Mouse (Mus musculus) forebrain, postnatal 0 days (tissue): ENCODE measurements at regions not wholly inside any gene's neighbourhood (a gene's known extent, or its start where the extent isn't known, plus 50 kb on each side); places are given as distances from the start of the nearest gene placed in this dataset.

ENCODE experiments used
- ATAC-seq: fragments of 200-750 bp; cut with Nextera tagmentation; 2 replicates; pipeline ENCODE4 v1.8.0; 2017; ENCODE audit warnings: mild to moderate bottlenecking, moderate library complexity
- DNase-seq: peaks from one replicate; pipeline ENCODE4 v3.0.0-alpha.2; 2015
- H3K27ac ChIP-seq: fragments of 300-500 bp; sonication (generic); 2 replicates; pipeline ENCODE4 v1.5.1; 2014; ENCODE audit warnings: low read depth, mild to moderate bottlenecking, antibody characterized with exemption, low read length, moderate library complexity, mixed read lengths
- H3K27me3 ChIP-seq: fragments of 300-500 bp; sonication (generic); 2 replicates; pipeline ENCODE4 v1.6.1; 2014; ENCODE audit warnings: mild to moderate bottlenecking, low read length, mixed read lengths; ENCODE audit not compliant: insufficient read depth
- H3K36me3 ChIP-seq: fragments of 300-500 bp; sonication (generic); 2 replicates; pipeline ENCODE4 v1.6.1; 2014; ENCODE audit warnings: mild to moderate bottlenecking, moderate library complexity; ENCODE audit not compliant: insufficient read depth
- H3K4me1 ChIP-seq: fragments of 300-500 bp; sonication (generic); 2 replicates; pipeline ENCODE4 v1.6.1; 2014; ENCODE audit warnings: antibody characterized with exemption; ENCODE audit not compliant: insufficient read depth
- H3K4me2 ChIP-seq: fragments of 300-500 bp; sonication (generic); 2 replicates; pipeline ENCODE4 v1.6.1; 2014; ENCODE audit warnings: low read depth, mild to moderate bottlenecking, moderate library complexity
- H3K4me3 ChIP-seq: fragments of 300-500 bp; sonication (generic); 2 replicates; pipeline ENCODE4 v1.5.1; 2014; ENCODE audit warnings: low read depth, low read length, mixed read lengths
- H3K9ac ChIP-seq: fragments of 300-500 bp; sonication (generic); 2 replicates; pipeline ENCODE4 v1.6.1; 2014; ENCODE audit warnings: mild to moderate bottlenecking
- H3K9me3 ChIP-seq: fragments of 300-500 bp; sonication (generic); 2 replicates; pipeline ENCODE4 v1.6.1; 2016; ENCODE audit warnings: low read length
- CTCF ChIP-seq: sonication (generic); IDR thresholded peaks from 2 replicates; pipeline ENCODE4 v1.5.1; 2016; ENCODE audit warnings: antibody characterized with exemption, control low read depth, low read depth
- WGBS: fragments of 180-500 bp; shearing (Covaris S2); extraction: QIAGEN DNeasy Blood & Tissue Kit; methylation state at CpG from one replicate; pipeline ENCODE4 v1.1.7; 2014; 5-methylcytosine and 5-hydroxymethylcytosine counted together

- H3K4me1 ChIP-seq, result no peaks in the 10 kb centered on the region
- H3K9ac ChIP-seq, result no peak overlapping the region
- H3K9me3 ChIP-seq, result no peaks in the 10 kb centered on the region
- no peak overlapping the region for H3K4me3 ChIP-seq
- DNase-seq (no peak), ATAC-seq (no peak)
- no peaks in the 10 kb centered on the region for H3K36me3 ChIP-seq
- no peaks in the 10 kb centered on the region for H3K27me3 ChIP-seq
- no peak for TF ChIP-seq CTCF
- 86% methylated on average over 6 of the region's 6 CpGs for WGBS
- H3K27ac ChIP-seq, result no peak overlapping the region
- no peak overlapping the region for H3K4me2 ChIP-seq
Measured at GRCm38 (mm10) chr7:35898701-35899445, 96.1 kb upstream of the Zfp507 start.

- DNase-seq, result no peak
- Histone ChIP-seq H3K9ac (no peak overlapping the region), H3K27me3 (no peaks in the 10 kb centered on the region), H3K4me2 (no peak overlapping the region), H3K27ac (no peak overlapping the region), H3K4me1 (no peaks in the 10 kb centered on the region), H3K4me3 (no peak overlapping the region), H3K36me3 (no peaks in the 10 kb centered on the region), H3K9me3 (no peaks in the 10 kb centered on the region)
- WGBS, result 29% methylated on average over 2 of the region's 2 CpGs
- ATAC-seq, result no peak
- TF ChIP-seq CTCF, result no peak
Measured at GRCm38 (mm10) chr7:35893292-35893691, 90.5 kb upstream of the Zfp507 start.

GRCm38 (mm10) chr7:35886051-35886450 lies 83.2 kb upstream of the Zfp507 start:
- H3K9me3 ChIP-seq, result no peaks in the 10 kb centered on the region
- H3K36me3 ChIP-seq, result no peaks in the 10 kb centered on the region
- WGBS, result 74% methylated on average over 11 of the region's 11 CpGs
- no peak overlapping the region for H3K4me2 ChIP-seq
- H3K9ac ChIP-seq, result no peak overlapping the region
- ATAC-seq (no peak), DNase-seq (no peak)
- H3K4me3 ChIP-seq, result no peak overlapping the region
- no peaks in the 10 kb centered on the region for H3K27me3 ChIP-seq
- H3K4me1 ChIP-seq, result no peaks in the 10 kb centered on the region
- no peak overlapping the region for H3K27ac ChIP-seq
- no peak for TF ChIP-seq CTCF

GRCm38 (mm10) chr7:35879755-35880304 lies 77.0 kb upstream of the Zfp507 start:
- Histone ChIP-seq H3K4me3 (no peak overlapping the region), H3K4me1 (no peaks in the 10 kb centered on the region), H3K9ac (no peak overlapping the region), H3K36me3 (no peaks in the 10 kb centered on the region), H3K27me3 (no peaks in the 10 kb centered on the region), H3K9me3 (no peaks in the 10 kb centered on the region), H3K4me2 (no peak overlapping the region), H3K27ac (no peak overlapping the region)
- DNase-seq, result peak; percentile 80
- ATAC-seq, result peak; percentile 61; the same call in 1 of the 2 replicates
- peak; percentile 90 for TF ChIP-seq CTCF
- WGBS, result 53% methylated on average over 9 of the region's 9 CpGs

- 61% methylated on average over 7 of the region's 7 CpGs for WGBS
Measured at GRCm38 (mm10) chr7:35878164-35878563, 75.4 kb upstream of the Zfp507 start.

GRCm38 (mm10) chr7:35861049-35861448 lies 58.2 kb upstream of the Zfp507 start:
- no peak overlapping the region for H3K4me2 ChIP-seq
- no peak for ATAC-seq

More at GRCm38 (mm10) chr7:35878164-35878563, 75.4 kb upstream of the Zfp507 start:
- ATAC-seq (peak; percentile 79), DNase-seq (peak; percentile 69)
- no peak for TF ChIP-seq CTCF
- no peaks in the 10 kb centered on the region for H3K36me3 ChIP-seq
- no peak overlapping the region for H3K4me3 ChIP-seq
- H3K27me3 ChIP-seq, result no peaks in the 10 kb centered on the region
- H3K27ac ChIP-seq, result 0 out of 2 replicates have a peak overlapping the region, but pooled peaks have one; percentile 16
- no peaks in the 10 kb centered on the region for H3K9me3 ChIP-seq
- no peak overlapping the region for H3K9ac ChIP-seq
- no peaks in the 10 kb centered on the region for H3K4me1 ChIP-seq
- H3K4me2 ChIP-seq, result no peak overlapping the region

GRCm38 (mm10) chr7:35859601-35860000 lies 56.8 kb upstream of the Zfp507 start:
- no peaks in the 10 kb centered on the region for H3K27me3 ChIP-seq
- DNase-seq, result no peak
- no peak for ATAC-seq
- no peaks in the 10 kb centered on the region for H3K9me3 ChIP-seq
- peak; percentile 43 for TF ChIP-seq CTCF
- H3K27ac ChIP-seq, result no peak overlapping the region
- no peak overlapping the region for H3K4me3 ChIP-seq
- no peak overlapping the region for H3K4me2 ChIP-seq
- H3K9ac ChIP-seq, result no peak overlapping the region
- WGBS, result 31% methylated on average over 3 of the region's 3 CpGs
- H3K4me1 ChIP-seq, result no peaks in the 10 kb centered on the region
- no peaks in the 10 kb centered on the region for H3K36me3 ChIP-seq

More at GRCm38 (mm10) chr7:35861049-35861448, 58.2 kb upstream of the Zfp507 start:
- no peak overlapping the region for H3K9ac ChIP-seq
- H3K27me3 ChIP-seq, result no peaks in the 10 kb centered on the region
- no peak overlapping the region for H3K4me3 ChIP-seq
- no peaks in the 10 kb centered on the region for H3K36me3 ChIP-seq
- WGBS, result 81% methylated on average over 10 of the region's 10 CpGs
- no peaks in the 10 kb centered on the region for H3K9me3 ChIP-seq
- TF ChIP-seq CTCF, result no peak
- no peak overlapping the region for H3K27ac ChIP-seq
- no peaks in the 10 kb centered on the region for H3K4me1 ChIP-seq
- DNase-seq, result no peak
